23 mouse cellular contexts compared by ENCODE assay signal in genomic region chr14:54937361-54938182, GRCm38 (mm10). TPM values are rescaled to one million over a fixed set of nuclear protein-coding genes. Genes with fewer than 3 reads are reported as not detected.
DNase-seq lines count a peak whose midpoint lies in the region; ATAC-seq and TF ChIP-seq lines count a peak whose summit lies in the region.
"Had no signal": no experiment of that assay in that cellular context is flagged by ENCODE, and none has a peak within 500 bp of the region (broad histone marks: within the 10 kb centered on the region; RNA-seq: fewer than 3 reads in every experiment).

No protein-coding gene starts in this region.

- H3K36me3 ChIP-seq in embryonic facial prominence, embryonic 13.5 days = no peaks in the 10 kb centered on the region
- H3K36me3 ChIP-seq in embryonic facial prominence, embryonic 10.5 days (replicated peaks) = no peaks in the 10 kb centered on the region
- no peaks in the 10 kb centered on the region for H3K36me3 ChIP-seq in hindbrain, embryonic 15.5 days
- H3K36me3 ChIP-seq in hindbrain, embryonic 12.5 days = no peaks in the 10 kb centered on the region
- no peaks in the 10 kb centered on the region for H3K36me3 ChIP-seq in limb, embryonic 15.5 days
- H3K36me3 ChIP-seq: forebrain, embryonic 12.5 days; midbrain, embryonic 10.5 days had no signal

- H3K4me2 ChIP-seq in embryonic facial prominence, embryonic 13.5 days = no peak overlapping the region
- H3K4me2 ChIP-seq in hindbrain, embryonic 15.5 days = peak overlapping the region; percentile 6; the same call in 1 of the 2 replicates
- no peak overlapping the region for H3K4me2 ChIP-seq in hindbrain, embryonic 12.5 days (replicated peaks)
- H3K4me2 ChIP-seq in limb, embryonic 15.5 days = 0 out of 2 replicates have a peak overlapping the region, but pooled peaks have one; percentile 12
- H3K4me2 ChIP-seq: forebrain, embryonic 12.5 days had no signal

- H3K27ac ChIP-seq in embryonic facial prominence, embryonic 13.5 days = no peak overlapping the region
- H3K27ac ChIP-seq in embryonic facial prominence, embryonic 10.5 days (replicated peaks) = no peak overlapping the region
- no peak overlapping the region for H3K27ac ChIP-seq in hindbrain, embryonic 15.5 days (replicated peaks)
- H3K27ac ChIP-seq in hindbrain, embryonic 12.5 days = no peak overlapping the region
- 0 out of 2 replicates have a peak overlapping the region, but pooled peaks have one; percentile 29 for H3K27ac ChIP-seq in cortical plate, adult 2 months (ENCODE audit: insufficient read depth, low read length)
- H3K27ac ChIP-seq in limb, embryonic 15.5 days = peak overlapping the region; percentile 3; the same call in 1 of the 2 replicates
- H3K27ac ChIP-seq: forebrain, embryonic 12.5 days; liver, embryonic 14.5 days; macrophage; stomach, postnatal 0 days had no signal

- TF ChIP-seq POLR2A in cortical plate, adult 2 months (IDR thresholded peaks at IDR 0.05; ENCODE audit: extremely low read depth, insufficient read depth, low read length) = no peak
- no peak for TF ChIP-seq POLR2A in lung, adult 2 months (IDR thresholded peaks at IDR 0.05; ENCODE audit: borderline replicate concordance, extremely low read depth, low read depth, low read length)

- DNase-seq in embryonic facial prominence, embryonic 10.5 days (ENCODE audit: low spot score) = no peak
- no peak for DNase-seq in frontal cortex, adult 2 months (ENCODE audit: extremely low spot score in 1 of 2, low spot score in 1 of 2)
- DNase-seq in lung, adult 2 months = no peak
- DNase-seq: adrenal gland, postnatal 14 days; cerebellum, adult 11 months; gastrocnemius, postnatal 25 days; kidney, adult 11 months; layer of hippocampus, postnatal 36 days; right cerebral cortex, adult 18-20 months had no signal

- H3K9ac ChIP-seq in embryonic facial prominence, embryonic 13.5 days = 0 out of 2 replicates have a peak overlapping the region, but pooled peaks have one; percentile 11
- H3K9ac ChIP-seq in hindbrain, embryonic 15.5 days = no peak overlapping the region
- H3K9ac ChIP-seq in hindbrain, embryonic 12.5 days = no peak overlapping the region
- H3K9ac ChIP-seq in limb, embryonic 15.5 days = no peak overlapping the region
- H3K9ac ChIP-seq: forebrain, embryonic 12.5 days; liver, embryonic 14.5 days had no signal

- H3K4me1 ChIP-seq in embryonic facial prominence, embryonic 13.5 days = peaks cover 25% of the 10 kb centered on the region
- H3K4me1 ChIP-seq in embryonic facial prominence, embryonic 10.5 days = peaks cover 32% of the 10 kb centered on the region
- peaks cover 28% of the 10 kb centered on the region for H3K4me1 ChIP-seq in hindbrain, embryonic 15.5 days (replicated peaks)
- H3K4me1 ChIP-seq in hindbrain, embryonic 12.5 days = peaks cover 18% of the 10 kb centered on the region
- no peaks in the 10 kb centered on the region for H3K4me1 ChIP-seq in cortical plate, adult 2 months (ENCODE audit: control insufficient read depth, insufficient read depth, low read length)
- peaks cover 28% of the 10 kb centered on the region for H3K4me1 ChIP-seq in limb, embryonic 15.5 days
- no peaks in the 10 kb centered on the region for H3K4me1 ChIP-seq in lung, adult 2 months (ENCODE audit: control insufficient read depth, insufficient read depth, low read length)

- ATAC-seq in embryonic facial prominence, embryonic 13.5 days (ENCODE audit: insufficient number of reproducible peaks, insufficient read depth, low FRiP score, low TSS enrichment, low read depth) = no peak
- ATAC-seq in hindbrain, embryonic 15.5 days (ENCODE audit: low FRiP score, low read depth) = no peak
- ATAC-seq in hindbrain, embryonic 12.5 days (ENCODE audit: low FRiP score) = no peak
- ATAC-seq in limb, embryonic 15.5 days (ENCODE audit: insufficient number of reproducible peaks, low FRiP score, low TSS enrichment, low read depth) = no peak
- ATAC-seq: activated CD4-positive, CD25-positive, alpha-beta regulatory T cell, adult 4 months; CD4-positive, CD25-positive, alpha-beta regulatory T cell, adult 4 months had no signal

- 89% methylated on average over 16 of the region's 16 CpGs for WGBS in embryonic facial prominence, embryonic 13.5 days
- 90% methylated on average over 16 of the region's 16 CpGs for WGBS in embryonic facial prominence, embryonic 10.5 days
- 91% methylated on average over 16 of the region's 16 CpGs for WGBS in hindbrain, embryonic 15.5 days
- WGBS in hindbrain, embryonic 12.5 days = 89% methylated on average over 16 of the region's 16 CpGs
- WGBS in limb, embryonic 15.5 days = 83% methylated on average over 16 of the region's 16 CpGs
- WGBS in lung, adult 2 months = 87% methylated on average over 16 of the region's 16 CpGs

- no peaks in the 10 kb centered on the region for H3K27me3 ChIP-seq in embryonic facial prominence, embryonic 13.5 days
- H3K27me3 ChIP-seq in embryonic facial prominence, embryonic 10.5 days (replicated peaks; ENCODE audit: low read depth, poor library complexity, severe bottlenecking) = no peaks in the 10 kb centered on the region
- H3K27me3 ChIP-seq in hindbrain, embryonic 15.5 days = no peaks in the 10 kb centered on the region
- H3K27me3 ChIP-seq in hindbrain, embryonic 12.5 days = no peaks in the 10 kb centered on the region; the same call in 1 of the 2 replicates
- H3K27me3 ChIP-seq in limb, embryonic 15.5 days = no peaks in the 10 kb centered on the region
- H3K27me3 ChIP-seq: forebrain, embryonic 12.5 days had no signal

- H3K9me3 ChIP-seq in embryonic facial prominence, embryonic 13.5 days = no peaks in the 10 kb centered on the region
- H3K9me3 ChIP-seq in embryonic facial prominence, embryonic 10.5 days = no peaks in the 10 kb centered on the region
- H3K9me3 ChIP-seq in hindbrain, embryonic 15.5 days = no peaks in the 10 kb centered on the region
- H3K9me3 ChIP-seq in hindbrain, embryonic 12.5 days (replicated peaks) = no peaks in the 10 kb centered on the region
- no peaks in the 10 kb centered on the region for H3K9me3 ChIP-seq in limb, embryonic 15.5 days
- H3K9me3 ChIP-seq: forebrain, embryonic 12.5 days; midbrain, embryonic 10.5 days had no signal

- TF ChIP-seq CTCF in cortical plate, adult 2 months (IDR thresholded peaks at IDR 0.05; ENCODE audit: extremely low read depth, insufficient read depth, low read length) = no peak
- no peak for TF ChIP-seq CTCF in lung, adult 2 months (IDR thresholded peaks at IDR 0.05; ENCODE audit: insufficient read depth, low read length)

- H3K4me3 ChIP-seq in embryonic facial prominence, embryonic 13.5 days = no peak overlapping the region
- no peak overlapping the region for H3K4me3 ChIP-seq in embryonic facial prominence, embryonic 10.5 days
- H3K4me3 ChIP-seq in hindbrain, embryonic 15.5 days = no peak overlapping the region
- no peak overlapping the region for H3K4me3 ChIP-seq in hindbrain, embryonic 12.5 days
- peak overlapping the region; percentile 23 for H3K4me3 ChIP-seq in cortical plate, adult 2 months (ENCODE audit: insufficient read depth, low read length)
- H3K4me3 ChIP-seq in limb, embryonic 15.5 days = no peak overlapping the region
- no peak overlapping the region for H3K4me3 ChIP-seq in lung, adult 2 months (replicated peaks; ENCODE audit: extremely low read depth, low read depth, low read length)
- H3K4me3 ChIP-seq: forebrain, embryonic 12.5 days; midbrain, embryonic 10.5 days had no signal

RNA-seq across cellular contexts. Expression of gene Cmtm5, which starts 1.5 kb away (rescaled TPM):
- 8.3 and 14.1 TPM in 2 replicates for polyA plus RNA-seq in embryonic facial prominence, embryonic 13.5 days (2015; fragmentation: Nextera tagmentation; extraction: Ambion mirVana)
- 2.2 and 2.7 TPM in 2 replicates for polyA plus RNA-seq in embryonic facial prominence, embryonic 10.5 days (2016; fragmentation: Nextera tagmentation; extraction: Ambion mirVana)
- 12.8 and 14.7 TPM in 2 replicates for polyA plus RNA-seq in hindbrain, embryonic 15.5 days (2015; fragmentation: Nextera tagmentation; extraction: Ambion mirVana)
- polyA plus RNA-seq in hindbrain, embryonic 12.5 days (2016; fragmentation: Nextera tagmentation; extraction: Ambion mirVana) = 5.2 and 6.3 TPM in 2 replicates
- 136 and 169 TPM in 2 replicates for polyA plus RNA-seq in cortical plate, adult 2 months (2012; rRNA removed)
- polyA plus RNA-seq in limb, embryonic 15.5 days (2015; fragmentation: Nextera tagmentation; extraction: Ambion mirVana) = 12.7 and 12.9 TPM in 2 replicates
- 120 and 147 TPM in 2 replicates for polyA plus RNA-seq in frontal cortex, adult 2 months (2012; rRNA removed)
- 0.69 and 2.2 TPM in 2 replicates for polyA plus RNA-seq in lung, adult 2 months (2012; rRNA removed)
- polyA plus RNA-seq: CD4-positive, CD25-positive, alpha-beta regulatory T cell, adult 4 months; macrophage had no signal

RNA-seq across cellular contexts. Expression of gene Il25, which starts 5.1 kb away (rescaled TPM):
- polyA plus RNA-seq in embryonic facial prominence, embryonic 13.5 days (2015; fragmentation: Nextera tagmentation; extraction: Ambion mirVana) = 0.25 TPM in 1 of 2 replicates, not detected in the other
- polyA plus RNA-seq in embryonic facial prominence, embryonic 10.5 days (2016; fragmentation: Nextera tagmentation; extraction: Ambion mirVana) = 0.14 TPM in 1 of 2 replicates, not detected in the other
- 0.70 and 0.90 TPM in 2 replicates for polyA plus RNA-seq in hindbrain, embryonic 15.5 days (2015; fragmentation: Nextera tagmentation; extraction: Ambion mirVana)
- not detected in 2 replicates for polyA plus RNA-seq in hindbrain, embryonic 12.5 days (2016; fragmentation: Nextera tagmentation; extraction: Ambion mirVana)
- polyA plus RNA-seq in cortical plate, adult 2 months (2012; rRNA removed) = 0.13 and 0.17 TPM in 2 replicates
- not detected in 2 replicates for polyA plus RNA-seq in limb, embryonic 15.5 days (2015; fragmentation: Nextera tagmentation; extraction: Ambion mirVana)
- 0.46 and 0.90 TPM in 2 replicates for polyA plus RNA-seq in frontal cortex, adult 2 months (2012; rRNA removed)
- not detected in 2 replicates for polyA plus RNA-seq in lung, adult 2 months (2012; rRNA removed)
- polyA plus RNA-seq: activated CD4-positive, CD25-positive, alpha-beta regulatory T cell, adult 4 months; CD4-positive, CD25-positive, alpha-beta regulatory T cell, adult 4 months; forebrain, embryonic 12.5 days; kidney, embryonic 16.5 days; liver, embryonic 14.5 days; lung, embryonic 16.5 days; macrophage; midbrain, embryonic 10.5 days had no signal

RNA-seq across cellular contexts. Expression of gene Efs, which starts 11.6 kb away (rescaled TPM):
- polyA plus RNA-seq in embryonic facial prominence, embryonic 13.5 days (2015; fragmentation: Nextera tagmentation; extraction: Ambion mirVana) = 50.3 and 50.9 TPM in 2 replicates
- polyA plus RNA-seq in embryonic facial prominence, embryonic 10.5 days (2016; fragmentation: Nextera tagmentation; extraction: Ambion mirVana) = 42.4 and 42.9 TPM in 2 replicates
- polyA plus RNA-seq in hindbrain, embryonic 15.5 days (2015; fragmentation: Nextera tagmentation; extraction: Ambion mirVana) = 16.3 and 17.2 TPM in 2 replicates
- 28.4 and 32.9 TPM in 2 replicates for polyA plus RNA-seq in hindbrain, embryonic 12.5 days (2016; fragmentation: Nextera tagmentation; extraction: Ambion mirVana)
- 7.5 and 8.2 TPM in 2 replicates for polyA plus RNA-seq in cortical plate, adult 2 months (2012; rRNA removed)
- 57.2 and 58.0 TPM in 2 replicates for polyA plus RNA-seq in limb, embryonic 15.5 days (2015; fragmentation: Nextera tagmentation; extraction: Ambion mirVana)
- 13.4 and 14.5 TPM in 2 replicates for polyA plus RNA-seq in frontal cortex, adult 2 months (2012; rRNA removed)
- polyA plus RNA-seq in lung, adult 2 months (2012; rRNA removed) = 11.8 and 16.3 TPM in 2 replicates
- polyA plus RNA-seq: activated CD4-positive, CD25-positive, alpha-beta regulatory T cell, adult 4 months; CD4-positive, CD25-positive, alpha-beta regulatory T cell, adult 4 months; macrophage had no signal

RNA-seq across cellular contexts. Expression of gene Slc22a17, which starts 24.6 kb away (rescaled TPM):
- 74.3 and 84.7 TPM in 2 replicates for polyA plus RNA-seq in embryonic facial prominence, embryonic 13.5 days (2015; fragmentation: Nextera tagmentation; extraction: Ambion mirVana)
- 41.4 and 45.7 TPM in 2 replicates for polyA plus RNA-seq in embryonic facial prominence, embryonic 10.5 days (2016; fragmentation: Nextera tagmentation; extraction: Ambion mirVana)
- 250 and 277 TPM in 2 replicates for polyA plus RNA-seq in hindbrain, embryonic 15.5 days (2015; fragmentation: Nextera tagmentation; extraction: Ambion mirVana)
- polyA plus RNA-seq in hindbrain, embryonic 12.5 days (2016; fragmentation: Nextera tagmentation; extraction: Ambion mirVana) = 135 and 137 TPM in 2 replicates
- 776 and 795 TPM in 2 replicates for polyA plus RNA-seq in cortical plate, adult 2 months (2012; rRNA removed)
- polyA plus RNA-seq in limb, embryonic 15.5 days (2015; fragmentation: Nextera tagmentation; extraction: Ambion mirVana) = 56.3 and 70.6 TPM in 2 replicates
- 744 and 786 TPM in 2 replicates for polyA plus RNA-seq in frontal cortex, adult 2 months (2012; rRNA removed)
- polyA plus RNA-seq in lung, adult 2 months (2012; rRNA removed) = 61.8 and 63.8 TPM in 2 replicates
- polyA plus RNA-seq: macrophage had no signal

RNA-seq across cellular contexts. Expression of gene Myh6, which starts 29.2 kb away (rescaled TPM):
- polyA plus RNA-seq in embryonic facial prominence, embryonic 13.5 days (2015; fragmentation: Nextera tagmentation; extraction: Ambion mirVana) = 0.74 and 4.9 TPM in 2 replicates
- polyA plus RNA-seq in embryonic facial prominence, embryonic 10.5 days (2016; fragmentation: Nextera tagmentation; extraction: Ambion mirVana) = 0.26 and 2.0 TPM in 2 replicates
- polyA plus RNA-seq in hindbrain, embryonic 15.5 days (2015; fragmentation: Nextera tagmentation; extraction: Ambion mirVana) = 0.93 and 0.94 TPM in 2 replicates
- 0.81 and 1.4 TPM in 2 replicates for polyA plus RNA-seq in hindbrain, embryonic 12.5 days (2016; fragmentation: Nextera tagmentation; extraction: Ambion mirVana)
- polyA plus RNA-seq in cortical plate, adult 2 months (2012; rRNA removed) = 0.17 TPM in 1 of 2 replicates, not detected in the other
- 2.6 and 7.7 TPM in 2 replicates for polyA plus RNA-seq in limb, embryonic 15.5 days (2015; fragmentation: Nextera tagmentation; extraction: Ambion mirVana)
- 0.02 and 0.17 TPM in 2 replicates for polyA plus RNA-seq in frontal cortex, adult 2 months (2012; rRNA removed)
- polyA plus RNA-seq in lung, adult 2 months (2012; rRNA removed) = 82.5 and 128 TPM in 2 replicates
- polyA plus RNA-seq: activated CD4-positive, CD25-positive, alpha-beta regulatory T cell, adult 4 months; CD4-positive, CD25-positive, alpha-beta regulatory T cell, adult 4 months; macrophage had no signal

Comparison
In these comparisons a context has a peak if more than half of its experiments do, and no peak if none do; other contexts are left out.
1. H3K4me2 ChIP-seq: peak in hindbrain, embryonic 15.5 days (single experiment) and limb, embryonic 15.5 days (single experiment); none in embryonic facial prominence, embryonic 13.5 days (single experiment) and hindbrain, embryonic 12.5 days (single experiment).
2. H3K27ac ChIP-seq: peak in cortical plate, adult 2 months (single experiment) and limb, embryonic 15.5 days (single experiment); none in embryonic facial prominence, embryonic 13.5 days (single experiment), embryonic facial prominence, embryonic 10.5 days (single experiment), hindbrain, embryonic 15.5 days (single experiment) and hindbrain, embryonic 12.5 days (single experiment).